Mouse (Mus musculus) intestine, embryonic 14.5 days (tissue): Measurements from ENCODE around the gene Tppp2. TPM values are rescaled to one million over a fixed set of nuclear protein-coding genes. Genes with fewer than 3 reads are reported as not detected.

Source experiments
- ATAC-seq: fragments of 200-750 bp; cut with Nextera tagmentation; replicated peaks from 2 replicates; pipeline ENCODE4 v1.8.0; 2017; ENCODE audit warnings: low read depth, moderate number of reproducible peaks, moderate TSS enrichment, moderate library complexity; ENCODE audit not compliant: low FRiP score, low TSS enrichment
- DNase-seq: peaks from one replicate; pipeline ENCODE4 v3.0.0-alpha.2; 2018; ENCODE audit warnings: low spot score
- H3K27ac ChIP-seq: fragments of 300-500 bp; sonication (generic); 2 replicates; pipeline ENCODE4 v1.5.1; 2014; ENCODE audit warnings: low read depth, mild to moderate bottlenecking, control low read depth
- H3K27me3 ChIP-seq: fragments of 300-500 bp; sonication (generic); replicated peaks from 2 replicates; pipeline ENCODE4 v1.6.1; 2014; ENCODE audit warnings: low read length, control low read depth; ENCODE audit not compliant: control insufficient read depth, insufficient read depth
- H3K36me3 ChIP-seq: fragments of 300-500 bp; sonication (generic); 2 replicates; pipeline ENCODE4 v1.6.1; 2014; ENCODE audit warnings: low read length, control low read depth; ENCODE audit not compliant: control insufficient read depth, insufficient read depth
- H3K4me1 ChIP-seq: fragments of 300-500 bp; sonication (generic); replicated peaks from 2 replicates; pipeline ENCODE4 v1.6.1; 2014; ENCODE audit warnings: low read length, control low read depth, mixed read lengths; ENCODE audit not compliant: control insufficient read depth, insufficient read depth
- H3K4me2 ChIP-seq: fragments of 300-500 bp; sonication (generic); 2 replicates; pipeline ENCODE4 v1.6.1; 2014; ENCODE audit warnings: low read length
- H3K4me3 ChIP-seq: fragments of 300-500 bp; sonication (generic); 2 replicates; pipeline ENCODE4 v1.5.1; 2014; ENCODE audit warnings: low read depth, low read length, control low read depth, mixed read lengths
- H3K9ac ChIP-seq: fragments of 300-500 bp; sonication (generic); 2 replicates; pipeline ENCODE4 v1.6.1; 2014; ENCODE audit warnings: mild to moderate bottlenecking, low read length
- H3K9me3 ChIP-seq: fragments of 300-500 bp; sonication (generic); 2 replicates; pipeline ENCODE4 v1.6.1; 2016; ENCODE audit warnings: low read length, control low read depth; ENCODE audit not compliant: control insufficient read depth
- WGBS: fragments of 180-500 bp; shearing (Covaris S2); extraction: QIAGEN DNeasy Blood & Tissue Kit; methylation state at CpG from one replicate; pipeline ENCODE4 v1.1.7; 2014; 5-methylcytosine and 5-hydroxymethylcytosine counted together
- polyA plus RNA-seq: library from polyadenylated mRNA; unstranded; fragments of >200 nt; fragmentation: Nextera tagmentation; extraction: Ambion mirVana; gene quantifications from 2 replicates; pipeline ENCODE4 v1.2.1, GENCODE M21; 2014

Tppp2 gene
- polyA plus RNA-seq, 1 experiment from 2014 or later: 0.31 TPM

- 54% methylated on average over 7 of the region's 7 CpGs for WGBS
- no peaks in the 10 kb centered on the region for H3K27me3 ChIP-seq
- H3K9ac ChIP-seq: no peak overlapping the region
- H3K27ac ChIP-seq: no peak overlapping the region
- no peaks in the 10 kb centered on the region for H3K36me3 ChIP-seq
- peaks cover 4% of the 10 kb centered on the region; the same call in 1 of the 2 replicates for H3K4me1 ChIP-seq
- no peak overlapping the region for H3K4me2 ChIP-seq
- H3K9me3 ChIP-seq: no peaks in the 10 kb centered on the region
- ATAC-seq: no peak
- H3K4me3 ChIP-seq: no peak overlapping the region
- DNase-seq: no peak
Observed at GRCm38 (mm10) chr14:51942236-51942635, 24.0 kb downstream of the Tppp2 start.

- no peak for ATAC-seq
- WGBS: 76% methylated on average over 6 of the region's 6 CpGs
- H3K4me1 ChIP-seq: peaks cover 4% of the 10 kb centered on the region; the same call in 1 of the 2 replicates
Observed at GRCm38 (mm10) chr14:51943336-51943735, 25.1 kb downstream of the Tppp2 start.

GRCm38 (mm10) chr14:51960316-51960715, 42.1 kb downstream of the Tppp2 start:
- H3K9ac ChIP-seq: no peak overlapping the region
- DNase-seq (no peak), ATAC-seq (no peak)
- H3K27me3 ChIP-seq: no peaks in the 10 kb centered on the region
- no peak overlapping the region for H3K4me3 ChIP-seq
- H3K36me3 ChIP-seq: no peaks in the 10 kb centered on the region
- WGBS: 91% methylated on average over 2 of the region's 2 CpGs
- H3K9me3 ChIP-seq: no peaks in the 10 kb centered on the region
- no peaks in the 10 kb centered on the region for H3K4me1 ChIP-seq
- H3K4me2 ChIP-seq: no peak overlapping the region
- H3K27ac ChIP-seq: no peak overlapping the region

More at GRCm38 (mm10) chr14:51943336-51943735, 25.1 kb downstream of the Tppp2 start:
- Histone ChIP-seq H3K4me3 (no peak overlapping the region), H3K36me3 (no peaks in the 10 kb centered on the region), H3K9me3 (no peaks in the 10 kb centered on the region), H3K27me3 (no peaks in the 10 kb centered on the region), H3K9ac (no peak overlapping the region), H3K4me2 (no peak overlapping the region), H3K27ac (no peak overlapping the region)
- DNase-seq: no peak

- 64% methylated on average over 3 of the region's 3 CpGs for WGBS
- no peaks in the 10 kb centered on the region for H3K4me1 ChIP-seq
- H3K9ac ChIP-seq: no peak overlapping the region
- DNase-seq: no peak
- H3K4me2 ChIP-seq: no peak overlapping the region
- no peaks in the 10 kb centered on the region for H3K36me3 ChIP-seq
- no peak overlapping the region for H3K27ac ChIP-seq
- H3K9me3 ChIP-seq: no peaks in the 10 kb centered on the region
- H3K27me3 ChIP-seq: no peaks in the 10 kb centered on the region
- ATAC-seq: no peak
- H3K4me3 ChIP-seq: no peak overlapping the region
Observed at GRCm38 (mm10) chr14:51967400-51967799, 49.2 kb downstream of the Tppp2 start.

Other genes with a start within 250 kb of the Tppp2 start
- not detected in 2 replicates for gene Gm17079, start 223.0 kb upstream of the Tppp2 start, polyA plus RNA-seq
- not detected in 2 replicates for gene Gm5800, start 201.2 kb upstream of the Tppp2 start, polyA plus RNA-seq
- gene Ang4, start 144.8 kb upstream of the Tppp2 start, polyA plus RNA-seq: 1.8 and 1.9 TPM in 2 replicates
- gene AY358078, start 118.4 kb upstream of the Tppp2 start, polyA plus RNA-seq: not detected in 2 replicates
- not detected in 2 replicates for gene Ear6, start 64.7 kb upstream of the Tppp2 start, polyA plus RNA-seq
- gene Mettl17, start 33.6 kb upstream of the Tppp2 start, polyA plus RNA-seq: 54.9 and 67.0 TPM in 2 replicates
- gene Slc39a2, start 25.5 kb upstream of the Tppp2 start, polyA plus RNA-seq: 0.71 and 0.99 TPM in 2 replicates
- 36.4 and 39.2 TPM in 2 replicates for gene Ndrg2, start 4.3 kb upstream of the Tppp2 start, polyA plus RNA-seq
- not detected in 2 replicates for gene Rnase13, start 4.3 kb downstream of the Tppp2 start, polyA plus RNA-seq
- 80.8 and 86.3 TPM in 2 replicates for gene Arhgef40, start 66.3 kb downstream of the Tppp2 start, polyA plus RNA-seq
- gene Tmem253, start 97.2 kb downstream of the Tppp2 start, polyA plus RNA-seq: 6.8 and 8.5 TPM in 2 replicates
- 31.9 and 34.0 TPM in 2 replicates for gene Zfp219, start 102.3 kb downstream of the Tppp2 start, polyA plus RNA-seq
- gene Olfr221, start 124.0 kb downstream of the Tppp2 start, polyA plus RNA-seq: not detected in 2 replicates
- gene Hnrnpc, start 185.6 kb downstream of the Tppp2 start, polyA plus RNA-seq: 530 and 607 TPM in 2 replicates
- 76.9 and 83.0 TPM in 2 replicates for gene Rpgrip1, start 192.3 kb downstream of the Tppp2 start, polyA plus RNA-seq